Mouse (Mus musculus) spleen, adult 18-20 months (tissue): ENCODE measurements at regions not wholly inside any gene's neighbourhood (a gene's known extent, or its start where the extent isn't known, plus 50 kb on each side); places are given as distances from the start of the nearest gene placed in this dataset.

Experiments
- DNase-seq, 2 experiments: peaks; one replicate each; pipeline ENCODE4 v3.0.0; 2022; ENCODE audit warnings: mixed read lengths in 2 of 2

DNA sequence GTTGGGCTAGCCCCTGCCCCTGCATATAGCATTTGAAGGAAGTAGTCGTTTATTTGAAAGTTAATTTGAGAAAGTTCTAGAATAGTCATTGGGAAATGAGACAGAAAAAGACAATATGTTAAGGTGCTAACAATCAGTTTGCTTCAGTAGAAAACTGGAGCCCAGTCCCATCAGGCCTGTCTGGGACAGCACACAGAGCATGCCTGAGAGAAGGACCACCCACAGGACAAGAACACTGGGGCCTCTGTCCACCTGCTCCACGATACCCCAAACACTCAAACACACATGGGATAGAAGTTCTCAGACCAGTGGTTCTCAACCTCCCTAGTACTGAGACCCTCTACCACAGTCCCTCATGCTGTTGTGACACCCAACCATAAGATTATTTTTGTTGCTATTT, 61.2 kb upstream of the Ctnnb1 start:
- no peak for DNase-seq

DNA sequence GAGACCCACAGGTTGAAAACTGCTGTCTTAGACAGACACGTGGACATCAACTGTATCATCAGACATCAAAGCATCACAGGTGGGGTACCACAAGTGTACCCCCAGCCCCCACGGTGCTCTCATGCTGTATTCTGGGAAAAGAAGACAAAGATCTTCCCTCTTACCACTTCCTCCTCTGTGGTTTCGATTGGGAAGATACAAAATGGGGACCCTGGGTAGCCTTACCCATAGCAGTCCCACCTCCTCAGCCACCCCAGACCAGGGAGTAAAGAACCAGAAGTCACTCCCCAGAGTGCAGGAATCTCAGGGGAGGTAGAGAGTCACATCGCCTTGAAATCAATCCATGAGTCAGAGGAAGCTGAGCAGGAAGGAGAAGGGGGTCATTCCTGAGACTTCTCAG, 60.7 kb upstream of the Ctnnb1 start:
- DNase-seq = no peak

DNA sequence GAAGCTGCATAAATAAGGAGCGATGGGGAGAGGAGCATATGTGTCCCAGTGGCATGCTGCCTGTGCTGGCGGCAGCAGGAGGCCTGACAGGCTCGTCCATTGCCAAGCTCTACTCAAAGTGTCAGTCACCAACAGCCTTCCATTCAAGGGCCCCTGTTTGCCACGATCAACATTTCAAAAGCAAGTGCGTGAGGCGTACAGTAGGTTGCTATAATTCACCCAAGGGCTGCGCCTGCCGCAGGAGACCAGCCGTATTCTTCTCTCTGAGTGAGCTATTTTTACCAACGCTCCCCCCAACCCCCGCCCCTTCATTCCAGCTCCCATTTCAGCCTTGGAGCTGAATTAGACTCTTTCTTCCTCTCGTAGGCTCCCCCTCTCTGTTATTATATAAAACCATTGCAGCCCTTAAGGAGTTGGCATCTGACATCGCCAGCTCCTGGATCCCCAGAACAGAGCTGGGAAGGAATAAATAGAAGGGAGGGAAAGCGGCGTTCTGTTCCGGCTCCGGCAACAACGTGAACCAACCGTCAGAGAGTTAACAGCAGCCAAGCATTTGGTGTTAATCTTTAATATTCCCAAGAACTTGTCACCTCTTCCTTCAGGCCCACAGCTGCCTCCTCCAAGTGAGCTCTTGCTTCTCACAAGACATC, 59.5 kb upstream of the Ctnnb1 start:
- no peak for DNase-seq

DNA sequence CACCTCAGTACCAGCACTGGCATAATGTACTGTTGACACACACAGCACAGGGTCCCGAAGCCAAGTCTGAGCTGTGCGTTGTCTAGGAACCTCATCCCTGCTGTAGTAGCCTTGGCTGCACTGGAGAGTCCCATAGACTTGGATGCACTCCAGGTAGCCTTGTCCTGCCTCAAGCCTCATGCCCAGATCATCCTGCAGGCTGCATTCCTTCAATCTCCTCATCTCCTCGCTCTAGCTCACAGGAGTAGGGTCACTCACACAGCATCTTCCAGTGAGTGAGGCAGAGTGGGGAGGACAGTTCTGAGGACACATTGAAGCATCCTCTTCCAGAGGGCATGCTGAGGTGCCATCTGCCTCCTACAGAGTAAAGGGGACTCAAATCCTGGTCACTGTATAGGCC, 55.7 kb upstream of the Ctnnb1 start:
- no peak for DNase-seq

DNA sequence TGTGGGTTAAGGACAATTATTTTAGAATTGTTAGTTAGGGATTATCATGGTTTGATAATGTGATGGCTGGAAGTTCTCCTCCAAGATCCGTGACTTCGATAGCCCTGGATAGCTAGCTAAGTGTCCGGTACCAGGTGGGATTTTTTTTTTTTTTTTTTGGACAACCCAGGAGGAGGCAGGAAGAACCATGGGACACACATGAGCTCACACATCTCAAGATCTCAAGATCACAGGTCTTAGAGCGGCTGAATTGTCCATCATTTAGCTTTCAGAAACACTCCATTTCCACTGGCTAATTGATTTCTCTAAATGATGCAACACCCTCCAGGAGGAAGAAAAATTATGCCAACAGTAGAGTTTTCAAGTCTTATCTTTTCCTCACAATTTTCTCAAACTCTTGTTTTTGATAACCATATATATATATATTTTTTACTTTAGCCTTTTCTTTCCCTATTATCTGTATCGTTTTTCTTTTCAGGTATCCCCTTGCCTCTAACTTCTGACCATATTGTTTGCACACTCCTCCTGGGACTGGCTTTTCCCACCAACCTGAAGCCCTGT, 54.5 kb upstream of the Ctnnb1 start:
- no peak for DNase-seq

DNA sequence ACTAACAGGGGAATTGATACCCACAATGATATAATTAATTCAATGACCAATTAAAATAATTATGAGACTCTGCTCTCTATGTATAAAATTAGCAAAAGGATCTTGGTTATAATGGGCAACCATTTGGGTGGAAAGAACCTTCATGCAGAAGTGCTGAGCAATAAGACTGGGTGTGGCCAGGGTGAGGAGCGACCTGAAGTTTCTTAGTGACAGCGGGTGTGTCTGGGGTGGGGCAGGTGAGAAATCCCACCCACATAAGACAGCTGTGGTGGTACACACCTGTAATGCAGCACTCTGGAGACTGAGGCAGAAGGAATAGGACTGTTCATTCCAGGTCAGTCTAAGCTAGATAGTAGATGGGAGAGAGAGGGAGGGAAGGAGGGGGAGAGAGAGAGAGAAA, 51.9 kb upstream of the Ctnnb1 start:
- no peak for DNase-seq
